Mouse (Mus musculus): ENCODE data around the gene Tnks1bp1. TPM values are rescaled to one million over a fixed set of nuclear protein-coding genes. Genes with fewer than 3 reads are reported as not detected.

The Tnks1bp1 gene
- polyA plus RNA-seq, 1 experiment from 2014 or later, result 22.6 TPM

DNA sequence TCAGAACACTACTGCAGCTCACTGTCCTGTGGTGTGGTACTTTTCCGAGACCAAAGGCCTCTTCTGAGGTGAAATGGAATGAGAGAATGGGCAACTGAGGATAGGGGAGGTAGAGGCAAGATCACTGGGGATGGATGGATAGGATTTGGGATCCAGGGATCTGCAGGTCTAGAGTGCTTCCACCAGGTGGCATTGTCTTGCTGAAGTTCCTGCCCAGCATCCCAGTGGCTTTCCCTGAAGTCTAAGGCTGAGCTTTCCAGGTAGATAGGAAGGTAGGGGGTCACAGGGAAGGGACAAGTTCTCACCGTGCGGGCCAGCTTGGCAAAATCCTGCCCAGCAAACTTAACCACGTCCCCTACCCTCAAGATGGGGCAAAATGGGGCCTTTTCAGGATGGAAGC, 25.8 kb upstream of the Tnks1bp1 start:
- no peaks in the 10 kb centered on the region for H3K9me3 ChIP-seq
- no peaks in the 10 kb centered on the region for H3K36me3 ChIP-seq
- H3K9ac ChIP-seq, result no peak overlapping the region
- WGBS, result 30% methylated on average over 4 of the region's 4 CpGs
- no peaks in the 10 kb centered on the region for H3K27me3 ChIP-seq
- no peak overlapping the region for H3K27ac ChIP-seq (replicated peaks)
- no peak for ATAC-seq (ENCODE audit: low read depth)
- no peak overlapping the region for H3K4me3 ChIP-seq
- no peaks in the 10 kb centered on the region for H3K4me1 ChIP-seq (replicated peaks)
- H3K4me2 ChIP-seq, result no peak overlapping the region

DNA sequence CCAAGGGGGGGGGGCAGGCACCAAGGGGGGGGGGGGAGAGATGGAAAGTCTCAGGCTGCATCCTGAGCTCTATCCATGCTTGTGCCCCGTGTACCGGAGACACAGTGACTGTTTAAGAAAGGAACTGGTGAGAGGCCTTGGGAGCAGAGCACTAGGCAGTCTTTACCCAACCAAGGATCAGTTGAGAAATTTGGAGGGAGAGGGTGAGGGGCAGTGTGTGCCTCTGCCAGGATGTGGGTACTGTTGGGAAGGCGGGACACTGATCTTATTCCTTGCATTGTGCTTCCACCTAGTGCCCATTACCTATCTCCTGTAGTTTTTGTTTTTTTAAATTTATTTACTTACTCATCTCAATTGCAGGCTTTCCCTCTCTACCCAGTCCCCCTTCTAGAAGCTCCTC, 21.6 kb upstream of the Tnks1bp1 start:
- 87% methylated on average over 3 of the region's 3 CpGs for WGBS
- Histone ChIP-seq H3K9me3 (no peaks in the 10 kb centered on the region), H3K4me1 (replicated peaks) (no peaks in the 10 kb centered on the region), H3K27ac (replicated peaks) (no peak overlapping the region), H3K4me2 (no peak overlapping the region), H3K27me3 (no peaks in the 10 kb centered on the region), H3K4me3 (no peak overlapping the region), H3K36me3 (no peaks in the 10 kb centered on the region), H3K9ac (no peak overlapping the region)
- no peak for ATAC-seq (ENCODE audit: low read depth)

- no peak overlapping the region for H3K4me3 ChIP-seq
- no peak for ATAC-seq (ENCODE audit: low read depth)
- H3K9ac ChIP-seq, result no peak overlapping the region
- H3K4me2 ChIP-seq, result no peak overlapping the region
- H3K4me1 ChIP-seq (replicated peaks), result no peaks in the 10 kb centered on the region
- no peaks in the 10 kb centered on the region for H3K36me3 ChIP-seq
- H3K27ac ChIP-seq (replicated peaks), result no peak overlapping the region
- WGBS, result 80% methylated on average over 5 of the region's 5 CpGs
- no peaks in the 10 kb centered on the region for H3K9me3 ChIP-seq
- H3K27me3 ChIP-seq, result no peaks in the 10 kb centered on the region
Observed at GRCm38 (mm10) chr2:85027281-85027680, 20.5 kb upstream of the Tnks1bp1 start.

DNA sequence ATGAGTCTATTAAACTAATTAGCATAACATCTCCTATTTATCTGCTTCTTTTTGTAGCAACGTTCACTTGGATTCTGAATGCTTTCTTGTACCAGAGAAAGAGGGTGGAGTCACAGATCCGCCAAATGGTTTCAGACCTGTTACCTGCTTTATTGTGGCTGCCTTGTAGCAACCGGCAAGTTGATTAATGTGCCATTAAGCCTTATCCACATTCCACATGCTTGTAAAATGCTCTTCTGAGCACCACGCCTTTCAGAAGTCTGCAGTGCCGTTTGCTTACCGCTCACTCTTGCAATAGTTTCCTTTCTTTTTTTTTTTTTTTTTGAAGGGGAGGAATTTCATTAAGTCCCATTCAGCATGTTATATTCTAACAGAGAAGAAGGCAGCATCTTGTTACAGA, 17.9 kb upstream of the Tnks1bp1 start:
- no peak for ATAC-seq (ENCODE audit: low read depth)
- Histone ChIP-seq H3K27ac (replicated peaks) (no peak overlapping the region), H3K4me1 (replicated peaks) (no peaks in the 10 kb centered on the region), H3K4me2 (no peak overlapping the region), H3K36me3 (no peaks in the 10 kb centered on the region), H3K9ac (no peak overlapping the region), H3K27me3 (no peaks in the 10 kb centered on the region), H3K9me3 (no peaks in the 10 kb centered on the region), H3K4me3 (no peak overlapping the region)
- WGBS, result 37% methylated on average over 6 of the region's 6 CpGs

- no peak for ATAC-seq (ENCODE audit: low read depth)
- Histone ChIP-seq H3K9me3 (no peaks in the 10 kb centered on the region), H3K27ac (replicated peaks) (no peak overlapping the region), H3K4me1 (replicated peaks) (peaks cover under 1% of the 10 kb centered on the region; the same call in 1 of the 2 replicates), H3K9ac (no peak overlapping the region), H3K4me3 (no peak overlapping the region), H3K4me2 (no peak overlapping the region), H3K36me3 (no peaks in the 10 kb centered on the region), H3K27me3 (no peaks in the 10 kb centered on the region)
- WGBS, result 65% methylated on average over 6 of the region's 6 CpGs
Observed at GRCm38 (mm10) chr2:85030989-85031388, 16.8 kb upstream of the Tnks1bp1 start.

- Histone ChIP-seq H3K27me3 (no peaks in the 10 kb centered on the region), H3K27ac (replicated peaks) (no peak overlapping the region), H3K4me1 (replicated peaks) (peaks cover 13% of the 10 kb centered on the region), H3K4me2 (peak overlapping the region; percentile 30), H3K9me3 (no peaks in the 10 kb centered on the region), H3K4me3 (peak overlapping the region; percentile 21; the same call in 1 of the 2 replicates), H3K36me3 (no peaks in the 10 kb centered on the region), H3K9ac (no peak overlapping the region)
- no peak for ATAC-seq (ENCODE audit: low read depth)
- WGBS, result 80% methylated on average over 2 of the region's 2 CpGs
Observed at GRCm38 (mm10) chr2:85033121-85033520, 14.7 kb upstream of the Tnks1bp1 start.

DNA sequence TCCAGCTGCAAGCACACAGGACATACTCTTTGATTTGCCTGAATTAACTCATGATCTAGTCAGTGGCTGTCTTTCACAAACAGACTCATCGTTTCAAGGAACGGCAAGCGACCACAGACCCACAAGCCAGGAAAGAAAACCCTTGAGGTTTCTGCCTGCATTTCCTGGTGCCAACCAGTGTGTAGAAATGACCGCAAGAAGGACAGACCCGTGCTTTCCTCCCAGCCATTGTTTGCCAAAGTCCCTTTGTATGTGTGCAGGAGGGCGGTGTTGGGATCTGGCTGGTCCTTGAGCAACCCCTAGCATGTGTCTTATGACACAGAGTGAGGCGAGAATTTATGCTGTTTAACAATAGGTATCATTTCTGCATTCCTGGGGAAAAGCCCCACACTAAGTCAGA, 13.7 kb upstream of the Tnks1bp1 start:
- Histone ChIP-seq H3K4me3 (peak overlapping the region; percentile 21), H3K4me1 (replicated peaks) (peaks cover 19% of the 10 kb centered on the region), H3K27me3 (no peaks in the 10 kb centered on the region), H3K9ac (peak overlapping the region; percentile 41; the same call in 1 of the 2 replicates), H3K27ac (replicated peaks) (no peak overlapping the region), H3K9me3 (no peaks in the 10 kb centered on the region), H3K4me2 (peak overlapping the region; percentile 30), H3K36me3 (peaks cover under 1% of the 10 kb centered on the region; the same call in 1 of the 2 replicates)
- no peak for ATAC-seq (ENCODE audit: low read depth)
- 84% methylated on average over 7 of the region's 7 CpGs for WGBS

DNA sequence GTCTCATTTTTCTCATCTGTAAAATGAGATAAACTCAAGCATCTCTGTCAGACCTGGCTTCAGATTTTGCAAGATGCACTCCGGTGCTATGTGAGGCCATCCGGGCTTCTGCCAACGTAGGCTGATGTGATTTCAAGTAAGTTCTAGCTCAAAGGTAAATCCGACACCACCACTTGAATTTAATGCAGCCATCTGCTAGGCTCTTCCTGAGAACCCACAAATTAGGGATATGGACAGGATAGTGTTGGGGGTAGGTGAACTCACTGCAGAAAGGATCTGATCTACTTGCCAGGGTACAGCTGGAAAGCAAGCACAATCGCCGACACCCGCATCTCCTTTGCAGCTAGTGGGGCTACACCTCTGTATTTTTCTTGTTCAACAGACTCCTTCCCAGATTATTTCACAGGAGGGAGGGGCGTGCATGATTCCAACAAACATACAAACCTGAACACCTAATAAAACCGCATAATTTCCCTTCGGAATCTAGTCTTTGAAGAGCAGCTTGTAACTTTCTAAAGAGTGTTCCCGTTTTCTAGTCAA, 11.2 kb upstream of the Tnks1bp1 start:
- 9% methylated on average over 11 of the region's 11 CpGs for WGBS
- H3K27ac ChIP-seq (replicated peaks), result peak overlapping the region; percentile 83

GRCm38 (mm10) chr2:85037047-85038026, 10.5 kb upstream of the Tnks1bp1 start, which contains the start of the genes Ssrp1 and P2rx3:
Ssrp1 (plus strand) TSS chr2:85037234.
P2rx3 (minus strand) TSS chr2:85037462.
- Histone ChIP-seq H3K27me3 (no peaks in the 10 kb centered on the region), H3K9ac (peak within 1 kb of the TSS; percentile 92), H3K4me2 (peak within 1 kb of the TSS; percentile 91), H3K36me3 (peaks cover 32% of the 10 kb centered on the region), H3K4me3 (peak within 1 kb of the TSS; percentile 75), H3K9me3 (no peaks in the 10 kb centered on the region), H3K27ac (replicated peaks) (peak within 1 kb of the TSS; percentile 83), H3K4me1 (replicated peaks) (peaks cover 19% of the 10 kb centered on the region)
- under 1% methylated on average over 66 of the region's 66 CpGs for WGBS
- ATAC-seq (ENCODE audit: low read depth), result peak; percentile 97

More for the DNA sequence above, 11.2 kb upstream of the Tnks1bp1 start:
- peak overlapping the region; percentile 92 for H3K9ac ChIP-seq
- H3K4me2 ChIP-seq, result peak overlapping the region; percentile 68
- ATAC-seq (ENCODE audit: low read depth), result peak; percentile 51
- H3K9me3 ChIP-seq, result no peaks in the 10 kb centered on the region
- H3K36me3 ChIP-seq, result peaks cover 24% of the 10 kb centered on the region
- H3K4me1 ChIP-seq (replicated peaks), result peaks cover 19% of the 10 kb centered on the region
- H3K4me3 ChIP-seq, result peak overlapping the region; percentile 75
- H3K27me3 ChIP-seq, result no peaks in the 10 kb centered on the region

DNA sequence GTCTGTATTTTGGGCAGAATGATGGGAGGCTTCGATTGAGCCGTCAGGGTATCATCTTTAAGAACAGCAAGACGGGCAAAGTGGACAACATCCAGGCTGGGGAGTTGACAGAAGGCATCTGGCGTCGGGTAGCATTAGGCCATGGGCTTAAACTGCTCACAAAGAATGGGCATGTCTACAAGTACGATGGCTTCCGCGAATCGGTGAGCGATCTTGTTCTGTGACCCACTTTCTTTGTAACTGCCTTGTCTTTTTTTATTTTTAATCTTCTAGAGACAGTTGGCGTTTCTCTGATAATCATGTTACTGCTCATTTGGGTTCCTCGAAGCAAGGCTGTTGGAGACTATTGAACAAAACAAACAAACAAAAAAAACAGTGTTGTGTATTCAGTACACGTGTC, 9.5 kb upstream of the Tnks1bp1 start:
- no peaks in the 10 kb centered on the region for H3K27me3 ChIP-seq
- peak overlapping the region; percentile 91 for H3K4me2 ChIP-seq
- WGBS, result 89% methylated on average over 13 of the region's 13 CpGs
- no peak for ATAC-seq (ENCODE audit: low read depth)
- no peaks in the 10 kb centered on the region for H3K9me3 ChIP-seq
- H3K4me1 ChIP-seq (replicated peaks), result peaks cover 19% of the 10 kb centered on the region
- H3K9ac ChIP-seq, result peak overlapping the region; percentile 92
- peaks cover 42% of the 10 kb centered on the region for H3K36me3 ChIP-seq
- H3K27ac ChIP-seq (replicated peaks), result no peak overlapping the region; the same call in 1 of the 2 replicates
- H3K4me3 ChIP-seq, result peak overlapping the region; percentile 75

DNA sequence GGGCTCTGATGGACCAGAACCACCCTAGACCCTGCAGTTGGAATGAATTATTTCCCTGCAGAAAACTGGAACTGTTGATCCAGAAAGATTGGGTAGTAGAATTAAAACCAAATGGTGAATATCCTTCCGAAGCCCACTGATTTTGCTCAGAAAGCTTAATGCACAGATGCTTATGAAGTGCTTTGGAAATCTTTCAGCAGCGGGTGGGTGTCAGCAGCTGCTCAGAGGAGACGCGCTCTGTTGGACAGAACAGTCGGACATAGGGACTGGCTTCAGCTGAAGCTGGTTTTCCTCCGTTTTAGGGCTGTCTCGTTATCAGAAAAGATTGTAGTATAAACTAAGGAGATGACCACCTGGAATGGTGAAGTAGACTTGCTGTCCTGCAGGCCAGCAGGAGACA, 4.2 kb upstream of the Tnks1bp1 start:
- no peaks in the 10 kb centered on the region for H3K9me3 ChIP-seq
- WGBS, result 93% methylated on average over 7 of the region's 7 CpGs
- no peak overlapping the region for H3K4me3 ChIP-seq
- H3K36me3 ChIP-seq, result peaks cover 81% of the 10 kb centered on the region
- peaks cover 15% of the 10 kb centered on the region for H3K4me1 ChIP-seq (replicated peaks)
- H3K4me2 ChIP-seq, result no peak overlapping the region
- H3K27me3 ChIP-seq, result no peaks in the 10 kb centered on the region
- H3K9ac ChIP-seq, result no peak overlapping the region
- H3K27ac ChIP-seq (replicated peaks), result no peak overlapping the region
- no peak for ATAC-seq (ENCODE audit: low read depth)

GRCm38 (mm10) chr2:85046222-85046621, 1.6 kb upstream of the Tnks1bp1 start:
- Histone ChIP-seq H3K4me3 (no peak overlapping the region), H3K4me1 (replicated peaks) (peaks cover 39% of the 10 kb centered on the region), H3K36me3 (peaks cover 60% of the 10 kb centered on the region), H3K27ac (replicated peaks) (no peak overlapping the region), H3K4me2 (no peak overlapping the region), H3K9ac (0 out of 2 replicates have a peak overlapping the region, but pooled peaks have one; percentile 85), H3K9me3 (no peaks in the 10 kb centered on the region), H3K27me3 (no peaks in the 10 kb centered on the region)
- ATAC-seq (ENCODE audit: low read depth), result no peak
- 86% methylated on average over 8 of the region's 8 CpGs for WGBS

Data from neural tube, embryonic 13.5 days (tissue).